In the genomic region with DNA sequence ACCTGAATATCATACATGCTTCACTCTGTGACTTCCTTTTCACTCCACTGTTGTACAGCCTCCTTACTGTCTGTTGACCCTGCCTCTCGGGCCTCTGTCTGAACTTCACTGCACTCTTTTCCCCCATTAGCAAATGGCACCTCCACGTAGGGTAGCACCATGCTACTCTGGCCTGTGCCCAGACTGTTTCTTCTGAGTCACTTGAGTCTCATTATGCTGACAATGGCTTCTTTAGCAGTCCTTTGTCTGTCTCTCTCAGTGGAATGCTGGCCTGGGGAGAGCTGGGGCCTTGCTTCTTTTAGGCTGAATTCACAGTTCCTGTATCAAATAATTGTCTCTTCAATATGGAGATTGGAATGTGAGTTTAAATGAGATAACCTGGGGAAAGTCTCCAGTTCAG, we compare ENCODE assay signal across 19 mouse cellular contexts. TPM values are rescaled to one million over a fixed set of nuclear protein-coding genes. Genes with fewer than 3 reads are reported as not detected.
DNase-seq lines count a peak whose midpoint lies in the region; ATAC-seq lines count a peak whose summit lies in the region.
"Had no signal": no experiment of that assay in that cellular context is flagged by ENCODE, and none has a peak within 500 bp of the region (broad histone marks: within the 10 kb centered on the region; RNA-seq: fewer than 3 reads in every experiment).

No protein-coding gene starts in this region.

- no peak overlapping the region for H3K4me2 ChIP-seq in midbrain, embryonic 11.5 days
- no peak overlapping the region for H3K4me2 ChIP-seq in midbrain, embryonic 15.5 days
- H3K4me2 ChIP-seq: embryonic facial prominence, embryonic 12.5 days; hindbrain, embryonic 15.5 days; limb, embryonic 15.5 days had no signal

- no peak overlapping the region for H3K27ac ChIP-seq in midbrain, embryonic 11.5 days (ENCODE audit: low read depth, low read length)
- no peak overlapping the region for H3K27ac ChIP-seq in midbrain, embryonic 15.5 days
- H3K27ac ChIP-seq: embryonic facial prominence, embryonic 12.5 days; hindbrain, embryonic 15.5 days; kidney, postnatal 0 days; limb, embryonic 15.5 days had no signal

- no peaks in the 10 kb centered on the region for H3K9me3 ChIP-seq in midbrain, embryonic 11.5 days (ENCODE audit: control insufficient read depth, low read length)
- no peaks in the 10 kb centered on the region for H3K9me3 ChIP-seq in midbrain, embryonic 15.5 days
- H3K9me3 ChIP-seq: embryonic facial prominence, embryonic 12.5 days; G1E; hindbrain, embryonic 15.5 days; limb, embryonic 15.5 days had no signal

- peak; percentile 65; the same call in 1 of the 2 replicates for ATAC-seq in midbrain, embryonic 11.5 days (ENCODE audit: low FRiP score)
- no peak for ATAC-seq in midbrain, embryonic 15.5 days (replicated peaks)
- ATAC-seq: activated CD4-positive, CD25-positive, alpha-beta regulatory T cell, adult 4 months had no signal

- H3K36me3 ChIP-seq in midbrain, embryonic 11.5 days (ENCODE audit: control insufficient read depth, insufficient read depth, low read length), result peaks cover 13% of the 10 kb centered on the region
- peaks cover 18% of the 10 kb centered on the region; the same call in 1 of the 2 replicates for H3K36me3 ChIP-seq in midbrain, embryonic 15.5 days (replicated peaks)

- peak; percentile 21 to 26 for DNase-seq in adrenal gland, postnatal 36 days
- no peak for DNase-seq in adrenal gland, adult 18-20 months (ENCODE audit: low spot score in 2 of 2)
- DNase-seq in midbrain, embryonic 11.5 days (ENCODE audit: low spot score, missing footprints), result no peak
- DNase-seq in embryo, embryonic 9.5 days (ENCODE audit: extremely low spot score), result peak; percentile 5
- DNase-seq in retina, embryonic 14.5 days (ENCODE audit: low spot score), result peak; percentile 56
- no peak for DNase-seq in MN1 (ENCODE audit: low spot score)
- no peak for DNase-seq in lung, adult 18-20 months
- DNase-seq: cerebellum, adult 9-10 months; gastrocnemius, postnatal 14 days; lung, adult 2 months; spleen, adult 18-20 months; thymus, postnatal 36 days had no signal

- 31% methylated on average over 2 of the region's 2 CpGs for WGBS in midbrain, embryonic 11.5 days
- WGBS in midbrain, embryonic 15.5 days, result 18% methylated on average over 2 of the region's 2 CpGs

- H3K4me1 ChIP-seq in midbrain, embryonic 11.5 days (ENCODE audit: control insufficient read depth, insufficient read depth, low read length), result peaks cover 3% of the 10 kb centered on the region; the same call in 1 of the 2 replicates
- H3K4me1 ChIP-seq in midbrain, embryonic 15.5 days, result no peaks in the 10 kb centered on the region
- H3K4me1 ChIP-seq: embryonic facial prominence, embryonic 12.5 days; hindbrain, embryonic 15.5 days; limb, embryonic 15.5 days had no signal

- no peaks in the 10 kb centered on the region for H3K27me3 ChIP-seq in midbrain, embryonic 11.5 days (ENCODE audit: control insufficient read depth, insufficient read depth, low read length)
- no peaks in the 10 kb centered on the region for H3K27me3 ChIP-seq in midbrain, embryonic 15.5 days (replicated peaks)
- H3K27me3 ChIP-seq: embryonic facial prominence, embryonic 12.5 days; hindbrain, embryonic 15.5 days; limb, embryonic 15.5 days had no signal

- H3K9ac ChIP-seq in midbrain, embryonic 11.5 days (ENCODE audit: low read length), result no peak overlapping the region
- H3K9ac ChIP-seq in midbrain, embryonic 15.5 days, result no peak overlapping the region
- H3K9ac ChIP-seq: embryonic facial prominence, embryonic 12.5 days; hindbrain, embryonic 15.5 days; limb, embryonic 15.5 days had no signal

- H3K4me3 ChIP-seq in midbrain, embryonic 11.5 days (ENCODE audit: low read depth, low read length), result no peak overlapping the region
- H3K4me3 ChIP-seq in midbrain, embryonic 15.5 days, result no peak overlapping the region
- H3K4me3 ChIP-seq: embryonic facial prominence, embryonic 12.5 days; hindbrain, embryonic 15.5 days; limb, embryonic 15.5 days had no signal

RNA-seq across cellular contexts. Expression of a gene that starts 48.7 kb away (rescaled TPM):
- 10 to 100 TPM; 71.3 to 73.4 TPM for total RNA-seq in adrenal gland, postnatal 36 days (2021)
- total RNA-seq in adrenal gland, adult 18-20 months (2021), result 10 to 100 TPM; 60.5 to 70.0 TPM
- 36.9 and 37.7 TPM in 2 replicates for polyA plus RNA-seq in midbrain, embryonic 11.5 days (2014; fragmentation: Nextera tagmentation; extraction: Ambion mirVana)
- 38.9 and 39.3 TPM in 2 replicates for polyA plus RNA-seq in midbrain, embryonic 15.5 days (2015; fragmentation: Nextera tagmentation; extraction: Ambion mirVana)

Comparison
In these comparisons a context has a peak if more than half of its experiments do, and no peak if none do; other contexts are left out.
1. DNase-seq: peak in adrenal gland, postnatal 36 days (2 of 2), embryo, embryonic 9.5 days (single experiment) and retina, embryonic 14.5 days (single experiment); none in adrenal gland, adult 18-20 months (0 of 2), midbrain, embryonic 11.5 days (single experiment), MN1 (single experiment) and lung, adult 18-20 months (0 of 2).